Mouse (Mus musculus) liver, postnatal 0 days (tissue): ENCODE measurements around the gene Zfp580.

ENCODE experiments used
- CTCF ChIP-seq: sonication (generic); IDR thresholded peaks from 2 replicates; pipeline ENCODE4 v1.5.1; 2016; ENCODE audit warnings: antibody characterized with exemption, low read depth
- EP300 ChIP-seq: IDR thresholded peaks from 2 replicates; pipeline ENCODE4 v1.6.1; 2016; ENCODE audit warnings: antibody characterized with exemption, low read depth, mild to moderate bottlenecking

GRCm38 (mm10) chr7:5052438-5052837, 1.1 kb downstream of the Zfp580 start:
- TF ChIP-seq CTCF (no peak), EP300 (no peak)
